Mouse (Mus musculus) heart, embryonic 13.5 days (tissue): ENCODE results near the gene Golga5. TPM values are rescaled to one million over a fixed set of nuclear protein-coding genes. Genes with fewer than 3 reads are reported as not detected.

Source experiments
- ATAC-seq: fragments of 200-750 bp; cut with Nextera tagmentation; 2 replicates; pipeline ENCODE4 v1.8.0; 2017; ENCODE audit warnings: moderate TSS enrichment; ENCODE audit not compliant: insufficient number of reproducible peaks, low FRiP score, low TSS enrichment; ENCODE audit errors: extremely low read depth
- H3K27ac ChIP-seq: fragments of 300-500 bp; sonication (generic); replicated peaks from 2 replicates; pipeline ENCODE4 v1.5.1; 2015; ENCODE audit warnings: moderate library complexity, mild to moderate bottlenecking, inconsistent platforms
- H3K27me3 ChIP-seq: fragments of 300-500 bp; sonication (generic); replicated peaks from 2 replicates; pipeline ENCODE4 v1.6.1; 2015; ENCODE audit warnings: mild to moderate bottlenecking, inconsistent platforms
- H3K36me3 ChIP-seq: fragments of 300-500 bp; sonication (generic); 2 replicates; pipeline ENCODE4 v1.6.1; 2015; ENCODE audit warnings: mild to moderate bottlenecking, inconsistent platforms
- H3K4me1 ChIP-seq: fragments of 300-500 bp; sonication (generic); 2 replicates; pipeline ENCODE4 v1.6.1; 2015; ENCODE audit warnings: inconsistent platforms
- H3K4me2 ChIP-seq: fragments of 300-500 bp; sonication (generic); 2 replicates; pipeline ENCODE4 v1.6.1; 2015; ENCODE audit warnings: inconsistent platforms, mild to moderate bottlenecking, moderate library complexity
- H3K4me3 ChIP-seq: fragments of 300-500 bp; sonication (generic); 2 replicates; pipeline ENCODE4 v1.5.1; 2015; ENCODE audit warnings: moderate library complexity, mild to moderate bottlenecking, inconsistent platforms
- H3K9ac ChIP-seq: fragments of 300-500 bp; sonication (generic); 2 replicates; pipeline ENCODE4 v1.6.1; 2015; ENCODE audit warnings: inconsistent platforms, mild to moderate bottlenecking, moderate library complexity
- H3K9me3 ChIP-seq: fragments of 300-500 bp; sonication (generic); 2 replicates; pipeline ENCODE4 v1.6.1; 2016; ENCODE audit warnings: inconsistent platforms
- WGBS: fragments of 180-500 bp; shearing (Covaris S2); methylation state at CpG from one replicate; pipeline ENCODE4 v1.1.7; 2015; ENCODE audit warnings: mixed read lengths; 5-methylcytosine and 5-hydroxymethylcytosine counted together
- polyA plus RNA-seq: library from polyadenylated mRNA; unstranded; fragments of >200 nt; fragmentation: Nextera tagmentation; extraction: Ambion mirVana; gene quantifications from 2 replicates; pipeline ENCODE4 v1.2.1, GENCODE M21; 2015

Golga5 gene
- polyA plus RNA-seq, 1 experiment from 2014 or later: 22.8 TPM

DNA sequence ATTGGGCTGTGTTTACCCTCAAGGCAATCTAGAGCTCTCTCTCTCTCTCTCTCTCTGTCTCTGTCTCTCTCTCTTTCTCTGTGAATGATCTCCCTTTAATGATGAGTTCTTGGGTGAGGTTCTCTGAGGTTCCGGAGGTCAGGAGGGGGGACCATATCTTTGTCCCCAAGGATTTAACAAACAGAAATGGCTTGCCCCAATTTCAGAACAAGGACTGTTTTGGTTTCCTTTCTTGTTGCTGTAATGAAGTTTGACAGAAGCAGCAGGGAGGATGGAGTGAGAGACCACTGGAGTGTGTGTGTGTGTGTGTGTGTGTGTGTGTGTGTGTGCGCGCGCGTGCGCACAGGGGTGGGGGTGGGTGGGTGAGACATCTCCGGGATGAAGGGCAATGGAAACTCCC lies 72.2 kb downstream of the Golga5 start:
- Histone ChIP-seq H3K27me3 (peaks cover 9% of the 10 kb centered on the region; the same call in 1 of the 2 replicates), H3K36me3 (no peaks in the 10 kb centered on the region), H3K4me2 (no peak overlapping the region), H3K9me3 (no peaks in the 10 kb centered on the region), H3K9ac (no peak overlapping the region), H3K4me1 (no peaks in the 10 kb centered on the region), H3K4me3 (no peak overlapping the region), H3K27ac (no peak overlapping the region)
- no peak for ATAC-seq
- 78% methylated on average over 7 of the region's 7 CpGs for WGBS

DNA sequence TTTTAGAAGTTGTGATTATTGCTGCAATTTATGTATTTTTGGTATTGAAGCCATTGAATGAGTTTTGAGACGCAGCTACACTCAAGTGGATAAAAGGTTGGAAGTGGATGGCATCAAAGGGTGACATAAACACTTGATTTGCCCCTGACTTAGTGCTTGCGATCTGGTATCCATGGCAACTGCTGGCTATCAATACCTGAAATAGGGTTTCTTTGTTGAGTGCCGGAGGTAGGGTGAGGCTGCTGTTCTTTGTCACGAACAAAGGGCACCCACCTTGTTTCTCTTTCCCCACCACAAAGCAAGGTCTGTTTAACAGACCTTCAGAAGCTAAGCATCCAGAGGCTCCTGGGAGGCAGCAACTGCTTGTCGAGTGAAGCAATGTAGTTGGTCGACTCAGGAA lies 76.2 kb downstream of the Golga5 start:
- no peak overlapping the region for H3K9ac ChIP-seq
- no peak overlapping the region for H3K27ac ChIP-seq
- no peak overlapping the region for H3K4me2 ChIP-seq
- no peak overlapping the region for H3K4me3 ChIP-seq
- no peaks in the 10 kb centered on the region for H3K4me1 ChIP-seq
- no peaks in the 10 kb centered on the region for H3K36me3 ChIP-seq
- 52% methylated on average over 6 of the region's 6 CpGs for WGBS
- ATAC-seq: no peak
- H3K9me3 ChIP-seq: no peaks in the 10 kb centered on the region
- H3K27me3 ChIP-seq: peaks cover 11% of the 10 kb centered on the region; the same call in 1 of the 2 replicates

Other genes starting within 250 kb of the Golga5 start
- gene Rin3, start 186.1 kb upstream of the Golga5 start, polyA plus RNA-seq: 8.0 and 10.2 TPM in 2 replicates
- gene Lgmn, start 29.3 kb upstream of the Golga5 start, polyA plus RNA-seq: 119 and 122 TPM in 2 replicates
- gene Chga, start 85.8 kb downstream of the Golga5 start, polyA plus RNA-seq: 0.84 and 1.1 TPM in 2 replicates
- 4.3 and 6.4 TPM in 2 replicates for gene Itpk1, start 235.8 kb downstream of the Golga5 start, polyA plus RNA-seq